Mouse (Mus musculus): ENCODE results near the gene Dll4.

GRCm38 (mm10) chr2:119299981-119300818, 25.4 kb upstream of the Dll4 start:
- TF ChIP-seq GATA1 (IDR thresholded peaks at IDR 0.05; ENCODE audit: borderline replicate concordance, low read length), result no peak
- TF ChIP-seq FLI1 (IDR thresholded peaks at IDR 0.05; ENCODE audit: low read length), result no peak
